Mouse (Mus musculus) lung, postnatal 14 days (tissue): ENCODE results near the gene Afp.
A peak's percentile ranks its signal among the peaks of the same experiment; 100 is the strongest.

Experiments
- DNase-seq: peaks from one replicate; pipeline ENCODE4 v3.0.0; 2021

The Afp gene

GRCm38 (mm10) chr5:90490518-90490917, at the start of gene Afp:
TSS of gene Afp (plus strand) at chr5:90490737.
- DNase-seq, result no peak

GRCm38 (mm10) chr5:90447577-90447976, 43.0 kb upstream of the Afp start:
- DNase-seq, result no peak

- no peak for DNase-seq
Observed at GRCm38 (mm10) chr5:90449961-90450360, 40.6 kb upstream of the Afp start.

GRCm38 (mm10) chr5:90452711-90453110, 37.8 kb upstream of the Afp start:
- DNase-seq, result no peak

- no peak for DNase-seq
Observed at GRCm38 (mm10) chr5:90457241-90457640, 33.3 kb upstream of the Afp start.

GRCm38 (mm10) chr5:90458727-90459126, 31.8 kb upstream of the Afp start:
- DNase-seq, result no peak

- DNase-seq, result no peak
Observed at GRCm38 (mm10) chr5:90460619-90461018, 29.9 kb upstream of the Afp start, which contains the start of gene Alb. TSS of gene Alb (plus strand) at chr5:90460897.

GRCm38 (mm10) chr5:90466806-90467205, 23.7 kb upstream of the Afp start:
- no peak for DNase-seq

GRCm38 (mm10) chr5:90467245-90467644, 23.3 kb upstream of the Afp start:
- DNase-seq, result peak; percentile 1

- DNase-seq, result no peak
Observed at GRCm38 (mm10) chr5:90470836-90471235, 19.7 kb upstream of the Afp start.

GRCm38 (mm10) chr5:90473902-90474301, 16.6 kb upstream of the Afp start:
- no peak for DNase-seq

GRCm38 (mm10) chr5:90474369-90474768, 16.2 kb upstream of the Afp start:
- no peak for DNase-seq

- DNase-seq, result no peak
Observed at GRCm38 (mm10) chr5:90476741-90477140, 13.8 kb upstream of the Afp start.

- DNase-seq, result no peak
Observed at GRCm38 (mm10) chr5:90477308-90478140, 13.0 kb upstream of the Afp start.

GRCm38 (mm10) chr5:90478886-90479285, 11.7 kb upstream of the Afp start:
- DNase-seq, result no peak

GRCm38 (mm10) chr5:90485597-90485996, 4.9 kb upstream of the Afp start:
- DNase-seq, result no peak

- DNase-seq, result no peak
Observed at GRCm38 (mm10) chr5:90488323-90488722, 2.2 kb upstream of the Afp start.

- no peak for DNase-seq
Observed at GRCm38 (mm10) chr5:90492440-90492839, 1.9 kb downstream of the Afp start.

GRCm38 (mm10) chr5:90494308-90494707, 3.8 kb downstream of the Afp start:
- DNase-seq, result no peak

- DNase-seq, result no peak
Observed at GRCm38 (mm10) chr5:90499509-90499908, 9.0 kb downstream of the Afp start.

GRCm38 (mm10) chr5:90500714-90501113, 10.2 kb downstream of the Afp start:
- peak; percentile 84 for DNase-seq

- DNase-seq, result no peak
Observed at GRCm38 (mm10) chr5:90501752-90502151, 11.2 kb downstream of the Afp start.

- DNase-seq, result no peak
Observed at GRCm38 (mm10) chr5:90504742-90505141, 14.2 kb downstream of the Afp start.

- DNase-seq, result no peak
Observed at GRCm38 (mm10) chr5:90506507-90506906, 16.0 kb downstream of the Afp start.

GRCm38 (mm10) chr5:90507411-90507949, 16.9 kb downstream of the Afp start:
- DNase-seq, result no peak
